Mouse (Mus musculus): Measurements from ENCODE around the gene Prss57. TPM values are rescaled to one million over a fixed set of nuclear protein-coding genes. Genes with fewer than 3 reads are reported as not detected.

Gene Prss57
- polyA plus RNA-seq, 1 experiment, result 0.02 TPM

GRCm38 (mm10) chr10:79823011-79823410 is 32.2 kb upstream of the Prss57 start:
- Histone ChIP-seq H3K9me3 (ENCODE audit: control insufficient read depth, low read length) (no peaks in the 10 kb centered on the region), H3K4me3 (replicated peaks) (no peak overlapping the region), H3K27me3 (ENCODE audit: control insufficient read depth) (no peaks in the 10 kb centered on the region; the same call in 1 of the 2 replicates), H3K36me3 (ENCODE audit: control insufficient read depth) (no peaks in the 10 kb centered on the region), H3K4me1 (ENCODE audit: control insufficient read depth) (peaks cover 24% of the 10 kb centered on the region)
- TF ChIP-seq GATA1 (IDR thresholded peaks at IDR 0.05; ENCODE audit: low read length), result no peak
- no peak for TF ChIP-seq TAL1 (IDR thresholded peaks at IDR 0.05; ENCODE audit: low read length)

DNA sequence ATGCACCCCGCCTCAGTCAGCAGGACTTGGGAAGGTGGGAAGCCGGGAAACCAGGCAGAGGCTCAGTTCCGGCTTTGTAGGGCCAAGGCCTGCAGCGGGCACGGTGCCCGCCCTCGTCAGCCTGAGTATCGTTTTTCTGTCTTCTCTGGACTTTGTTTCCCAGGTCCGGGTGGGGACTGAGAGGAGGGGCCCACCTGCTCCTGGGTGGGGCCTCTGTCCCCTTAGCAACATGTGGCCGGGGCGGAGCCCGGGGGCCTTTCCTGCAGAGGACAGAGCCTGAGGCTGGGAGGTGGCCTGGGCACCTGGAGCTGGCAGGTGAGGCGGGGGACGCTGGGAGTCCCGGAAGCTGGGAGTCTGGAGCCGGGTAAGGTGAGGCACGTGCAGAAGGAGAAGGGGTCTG is 31.6 kb upstream of the Prss57 start:
- no peak for TF ChIP-seq TAL1 (IDR thresholded peaks at IDR 0.05; ENCODE audit: low read length)
- Histone ChIP-seq H3K4me1 (ENCODE audit: control insufficient read depth) (peaks cover 24% of the 10 kb centered on the region), H3K4me3 (replicated peaks) (no peak overlapping the region), H3K9me3 (ENCODE audit: control insufficient read depth, low read length) (no peaks in the 10 kb centered on the region), H3K27me3 (ENCODE audit: control insufficient read depth) (no peaks in the 10 kb centered on the region; the same call in 1 of the 2 replicates), H3K36me3 (ENCODE audit: control insufficient read depth) (no peaks in the 10 kb centered on the region)

DNA sequence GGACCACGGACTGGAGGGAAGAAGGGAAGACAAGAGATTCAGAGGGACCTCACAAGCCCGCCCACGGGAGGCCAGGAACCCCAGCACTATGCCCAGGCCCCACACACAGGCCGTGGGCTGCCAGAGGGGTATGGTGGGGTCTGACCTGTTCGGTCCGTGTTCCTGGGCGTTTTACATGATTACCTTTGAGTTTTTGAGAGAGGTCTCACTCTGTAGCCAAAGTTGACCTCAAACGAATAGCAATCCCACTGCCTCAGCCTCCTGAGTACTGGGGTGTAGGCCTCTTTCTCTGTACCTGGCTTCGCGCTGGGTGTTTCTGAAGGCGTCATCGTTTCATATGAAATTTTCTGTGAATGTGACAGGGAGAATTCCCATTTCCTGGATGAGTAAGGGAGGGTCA is 31.0 kb upstream of the Prss57 start:
- TF ChIP-seq GATA1 (IDR thresholded peaks at IDR 0.05; ENCODE audit: low read length), result no peak
- TF ChIP-seq TAL1 (IDR thresholded peaks at IDR 0.05; ENCODE audit: low read length), result no peak

GRCm38 (mm10) chr10:79820782-79821181 is 30.0 kb upstream of the Prss57 start, which contains the start of gene Misp:
Misp (plus strand) TSS chr10:79820989.
- Histone ChIP-seq H3K4me3 (replicated peaks) (no peak within 1 kb of the TSS), H3K4me1 (ENCODE audit: control insufficient read depth) (peaks cover 22% of the 10 kb centered on the region), H3K9me3 (ENCODE audit: control insufficient read depth, low read length) (no peaks in the 10 kb centered on the region), H3K36me3 (ENCODE audit: control insufficient read depth) (no peaks in the 10 kb centered on the region), H3K27me3 (ENCODE audit: control insufficient read depth) (no peaks in the 10 kb centered on the region)
- TF ChIP-seq TAL1 (IDR thresholded peaks at IDR 0.05; ENCODE audit: low read length) (no peak), GATA1 (IDR thresholded peaks at IDR 0.05; ENCODE audit: low read length) (no peak)

More for the DNA sequence above, 31.0 kb upstream of the Prss57 start:
- Histone ChIP-seq H3K9me3 (ENCODE audit: control insufficient read depth, low read length) (no peaks in the 10 kb centered on the region), H3K36me3 (ENCODE audit: control insufficient read depth) (no peaks in the 10 kb centered on the region), H3K4me1 (ENCODE audit: control insufficient read depth) (peaks cover 24% of the 10 kb centered on the region), H3K4me3 (replicated peaks) (no peak overlapping the region), H3K27me3 (ENCODE audit: control insufficient read depth) (no peaks in the 10 kb centered on the region)

GRCm38 (mm10) chr10:79820277-79820676 is 29.5 kb upstream of the Prss57 start:
- Histone ChIP-seq H3K27me3 (ENCODE audit: control insufficient read depth) (no peaks in the 10 kb centered on the region), H3K36me3 (ENCODE audit: control insufficient read depth) (no peaks in the 10 kb centered on the region), H3K9me3 (ENCODE audit: control insufficient read depth, low read length) (no peaks in the 10 kb centered on the region), H3K4me3 (replicated peaks) (no peak overlapping the region), H3K4me1 (ENCODE audit: control insufficient read depth) (peaks cover 21% of the 10 kb centered on the region)
- TF ChIP-seq GATA1 (IDR thresholded peaks at IDR 0.05; ENCODE audit: low read length), result no peak
- TF ChIP-seq TAL1 (IDR thresholded peaks at IDR 0.05; ENCODE audit: low read length), result no peak

DNA sequence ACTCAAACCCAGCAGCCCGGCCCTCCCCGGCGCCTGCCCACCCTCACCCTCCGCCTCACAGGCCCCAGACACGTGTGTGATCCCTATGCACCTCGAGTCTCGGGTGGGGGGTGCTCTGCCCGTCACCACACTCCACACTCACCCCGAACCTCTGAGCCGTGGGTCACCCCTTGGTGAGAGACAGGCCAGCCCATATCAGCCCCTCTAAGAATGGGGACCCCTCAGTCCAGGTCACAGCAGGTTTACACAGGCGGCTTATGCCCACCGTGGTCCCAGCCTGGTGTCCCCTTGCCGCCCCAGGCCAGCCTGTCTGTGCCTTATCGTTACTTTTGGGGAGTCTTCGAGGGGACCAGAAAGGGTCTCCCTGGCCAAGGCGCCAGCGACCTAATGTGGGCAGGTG is 28.8 kb upstream of the Prss57 start:
- Histone ChIP-seq H3K9me3 (ENCODE audit: control insufficient read depth, low read length) (no peaks in the 10 kb centered on the region), H3K4me1 (ENCODE audit: control insufficient read depth) (peaks cover 18% of the 10 kb centered on the region), H3K4me3 (replicated peaks) (no peak overlapping the region), H3K36me3 (ENCODE audit: control insufficient read depth) (no peaks in the 10 kb centered on the region), H3K27me3 (ENCODE audit: control insufficient read depth) (no peaks in the 10 kb centered on the region)
- TF ChIP-seq TAL1 (IDR thresholded peaks at IDR 0.05; ENCODE audit: low read length) (no peak), GATA1 (IDR thresholded peaks at IDR 0.05; ENCODE audit: low read length) (no peak)

GRCm38 (mm10) chr10:79818225-79818624 is 27.5 kb upstream of the Prss57 start:
- Histone ChIP-seq H3K36me3 (ENCODE audit: control insufficient read depth) (no peaks in the 10 kb centered on the region), H3K9me3 (ENCODE audit: control insufficient read depth, low read length) (no peaks in the 10 kb centered on the region), H3K4me1 (ENCODE audit: control insufficient read depth) (peaks cover 13% of the 10 kb centered on the region), H3K4me3 (replicated peaks) (no peak overlapping the region), H3K27me3 (ENCODE audit: control insufficient read depth) (no peaks in the 10 kb centered on the region)
- TF ChIP-seq TAL1 (IDR thresholded peaks at IDR 0.05; ENCODE audit: low read length), result no peak
- TF ChIP-seq GATA1 (IDR thresholded peaks at IDR 0.05; ENCODE audit: low read length), result no peak

- Histone ChIP-seq H3K4me1 (ENCODE audit: control insufficient read depth) (peaks cover 12% of the 10 kb centered on the region), H3K9me3 (ENCODE audit: control insufficient read depth, low read length) (no peaks in the 10 kb centered on the region), H3K4me3 (replicated peaks) (no peak overlapping the region), H3K27me3 (ENCODE audit: control insufficient read depth) (no peaks in the 10 kb centered on the region), H3K36me3 (ENCODE audit: control insufficient read depth) (no peaks in the 10 kb centered on the region)
- TF ChIP-seq GATA1 (IDR thresholded peaks at IDR 0.05; ENCODE audit: low read length) (no peak), TAL1 (IDR thresholded peaks at IDR 0.05; ENCODE audit: low read length) (no peak)
These were observed 26.4 kb upstream of the Prss57 start for GRCm38 (mm10) chr10:79817111-79817510.

- Histone ChIP-seq H3K36me3 (ENCODE audit: control insufficient read depth) (no peaks in the 10 kb centered on the region), H3K4me3 (replicated peaks) (no peak overlapping the region), H3K27me3 (ENCODE audit: control insufficient read depth) (no peaks in the 10 kb centered on the region), H3K9me3 (ENCODE audit: control insufficient read depth, low read length) (no peaks in the 10 kb centered on the region), H3K4me1 (ENCODE audit: control insufficient read depth) (peaks cover 12% of the 10 kb centered on the region)
- TF ChIP-seq GATA1 (IDR thresholded peaks at IDR 0.05; ENCODE audit: low read length), result no peak
- no peak for TF ChIP-seq TAL1 (IDR thresholded peaks at IDR 0.05; ENCODE audit: low read length)
These were observed 25.1 kb upstream of the Prss57 start for GRCm38 (mm10) chr10:79815671-79816494.
